Mouse (Mus musculus): ENCODE data around the gene Psmf1. TPM values are rescaled to one million over a fixed set of nuclear protein-coding genes. Genes with fewer than 3 reads are reported as not detected.

Psmf1 gene
- polyA plus RNA-seq (2017; shearing (Covaris generic)), result 10 to 100 TPM; 65.8 to 79.3 TPM

DNA sequence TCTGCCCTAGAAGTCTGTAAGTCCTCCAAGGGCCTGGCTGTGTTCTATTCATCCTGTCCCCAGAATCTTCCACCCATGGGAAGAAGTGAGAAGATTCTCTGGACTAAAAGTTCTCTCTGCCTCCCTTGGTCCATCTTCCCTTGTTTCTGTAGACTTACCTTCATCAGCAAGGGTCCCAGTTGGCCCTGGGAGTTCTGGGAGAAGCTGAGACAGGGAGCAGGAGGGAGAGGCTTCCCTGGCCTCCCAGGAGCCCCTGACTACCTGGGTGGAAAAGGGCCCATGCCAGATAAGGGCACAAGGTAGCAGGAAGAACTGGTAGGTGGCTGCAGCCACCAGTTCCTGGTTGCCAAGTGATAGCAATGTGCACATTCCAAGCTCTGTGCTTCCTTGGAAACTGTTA is at the start of gene Psmf1:
Psmf1 (minus strand) TSS at position 342 of the 400 bp plus-strand sequence.

DNA sequence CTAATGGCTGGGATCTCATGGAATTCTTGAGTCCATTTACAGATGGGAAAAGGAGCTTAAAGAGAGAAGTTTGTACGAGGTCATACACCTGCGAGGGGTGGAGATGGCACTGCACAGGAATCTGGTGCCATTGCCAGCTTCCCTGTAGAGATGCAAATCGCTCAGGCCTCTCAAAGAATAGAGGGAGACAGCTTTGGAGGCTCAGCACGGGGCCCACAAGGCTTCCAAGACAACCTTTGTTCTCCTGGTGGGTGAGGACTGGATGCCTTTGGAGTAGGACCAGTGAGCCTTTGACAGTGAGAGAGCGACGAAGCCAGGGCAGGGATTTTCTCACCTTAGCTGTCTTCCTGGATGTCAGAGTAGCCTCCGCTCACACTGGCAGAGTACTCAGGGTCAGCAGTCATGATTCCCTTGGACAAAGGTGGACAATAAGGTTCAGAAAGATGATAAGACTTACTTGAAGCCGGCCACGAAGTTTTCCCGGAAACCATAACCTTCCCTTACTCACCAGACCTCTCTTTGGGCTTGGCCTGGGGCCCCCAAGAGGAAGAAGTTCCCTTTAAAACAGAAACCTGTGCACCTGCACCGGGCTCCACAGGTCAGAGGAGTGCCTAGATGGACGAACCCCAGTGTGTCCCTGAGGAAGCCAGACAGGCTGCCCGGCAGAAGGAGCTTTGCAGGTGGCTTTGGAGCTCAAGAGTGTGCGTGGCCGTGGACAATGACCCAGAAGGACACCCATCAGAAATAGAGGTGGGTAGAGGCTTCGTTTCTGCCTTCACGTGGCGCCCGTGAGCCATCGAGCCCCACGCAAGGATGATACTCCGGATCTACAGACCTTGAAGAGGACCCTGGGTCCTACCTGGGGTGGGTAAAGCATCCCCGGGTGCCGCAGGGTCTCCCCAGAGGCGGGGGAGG is 42.5 kb downstream of the Psmf1 start, which contains the start of gene Tmem74b:
Tmem74b (plus strand) TSS at position 778 of the 915 bp plus-strand sequence.

GRCm38 (mm10) chr2:151668433-151668832 is 75.6 kb downstream of the Psmf1 start, which contains the start of gene Rad21l:
Gene Rad21l (minus strand): TSS chr2:151668533.

Other genes starting within 250 kb of the Psmf1 start
- 100 to 1,000 TPM; 347 to 354 TPM for gene Fkbp1a, start 201.7 kb downstream of the Psmf1 start, polyA plus RNA-seq (2017; shearing (Covaris generic))
- 10 to 100 TPM; 27.5 to 78.1 TPM for gene Sdcbp2, start 171.6 kb downstream of the Psmf1 start, polyA plus RNA-seq (2017; shearing (Covaris generic))
- gene Snph, start 111.6 kb downstream of the Psmf1 start, polyA plus RNA-seq (2017; shearing (Covaris generic)), result 1 to 10 TPM; 1.1 to 4.4 TPM
- gene Rad21l, start 75.7 kb downstream of the Psmf1 start, polyA plus RNA-seq (2017; shearing (Covaris generic)), result under 1 TPM in 1 of 2 experiments, not detected in 1; 0.17 TPM
- under 1 TPM; 0.20 to 0.88 TPM for gene Tmem74b, start 42.2 kb downstream of the Psmf1 start, polyA plus RNA-seq (2017; shearing (Covaris generic))
- under 1 TPM; 0.13 to 0.47 TPM for gene Rspo4, start 98.7 kb upstream of the Psmf1 start, polyA plus RNA-seq (2017; shearing (Covaris generic))
- under 1 TPM; 0.19 to 0.91 TPM for gene Angpt4, start 167.0 kb upstream of the Psmf1 start, polyA plus RNA-seq (2017; shearing (Covaris generic))
- 10 to 100 TPM; 17.5 to 30.8 TPM for gene Fam110a, start 236.0 kb upstream of the Psmf1 start, polyA plus RNA-seq (2017; shearing (Covaris generic))